Mouse (Mus musculus) small intestine, adult 2 months (tissue): ENCODE measurements around the gene Ina. TPM values are rescaled to one million over a fixed set of nuclear protein-coding genes. Genes with fewer than 3 reads are reported as not detected.

Experiments used
- H3K27ac ChIP-seq: fragments of 200-500 bp; 2 replicates; pipeline ENCODE4 v1.5.1; 2012; ENCODE audit warnings: low read depth, low read length, control low read depth, inconsistent platforms; ENCODE audit not compliant: insufficient read depth
- H3K27me3 ChIP-seq: fragments of 200-500 bp; 2 replicates; pipeline ENCODE4 v1.6.1; 2012; ENCODE audit warnings: mild to moderate bottlenecking, moderate library complexity, low read length, inconsistent platforms; ENCODE audit not compliant: control insufficient read depth, insufficient read depth
- H3K36me3 ChIP-seq: fragments of 200-500 bp; 2 replicates; pipeline ENCODE4 v1.6.1; 2012; ENCODE audit warnings: mild to moderate bottlenecking, low read length, control low read depth, inconsistent platforms; ENCODE audit not compliant: control insufficient read depth, insufficient read depth
- H3K4me1 ChIP-seq: fragments of 200-500 bp; 2 replicates; pipeline ENCODE4 v1.6.1; 2012; ENCODE audit warnings: low read length, inconsistent platforms, mixed read lengths; ENCODE audit not compliant: control insufficient read depth, insufficient read depth, insufficient read length
- H3K4me3 ChIP-seq: fragments of 200-500 bp; 2 replicates; pipeline ENCODE4 v1.5.1; 2012; ENCODE audit warnings: low read depth, mild to moderate bottlenecking, control low read depth, inconsistent platforms, low read length, moderate library complexity
- CTCF ChIP-seq: fragments of 200-500 bp; IDR thresholded peaks from 2 replicates; pipeline ENCODE4 v1.5.1; 2012; ENCODE audit warnings: low read depth, mild to moderate bottlenecking, control low read depth, inconsistent platforms, low read length, moderate library complexity, mixed read lengths; ENCODE audit not compliant: insufficient replicate concordance, insufficient read length; ENCODE audit errors: extremely low read depth
- POLR2A ChIP-seq: fragments of 200-500 bp; IDR thresholded peaks from 2 replicates; pipeline ENCODE4 v1.6.1; 2012; ENCODE audit warnings: low read depth, mild to moderate bottlenecking, control low read depth, inconsistent platforms, low read length, moderate library complexity
- WGBS: fragments of 180-500 bp; shearing (Covaris S2); methylation state at CpG from one replicate; pipeline ENCODE4 v1.1.7; 2018; 5-methylcytosine and 5-hydroxymethylcytosine counted together
- polyA plus RNA-seq: library from polyadenylated mRNA; depleted of rRNA; stranded (reverse); fragments of >200 nt; gene quantifications from 2 replicates; pipeline ENCODE4 v1.2.3, GENCODE M21; 2012; rRNA removed

Gene Ina
- polyA plus RNA-seq, 1 experiment = 0.53 TPM

DNA sequence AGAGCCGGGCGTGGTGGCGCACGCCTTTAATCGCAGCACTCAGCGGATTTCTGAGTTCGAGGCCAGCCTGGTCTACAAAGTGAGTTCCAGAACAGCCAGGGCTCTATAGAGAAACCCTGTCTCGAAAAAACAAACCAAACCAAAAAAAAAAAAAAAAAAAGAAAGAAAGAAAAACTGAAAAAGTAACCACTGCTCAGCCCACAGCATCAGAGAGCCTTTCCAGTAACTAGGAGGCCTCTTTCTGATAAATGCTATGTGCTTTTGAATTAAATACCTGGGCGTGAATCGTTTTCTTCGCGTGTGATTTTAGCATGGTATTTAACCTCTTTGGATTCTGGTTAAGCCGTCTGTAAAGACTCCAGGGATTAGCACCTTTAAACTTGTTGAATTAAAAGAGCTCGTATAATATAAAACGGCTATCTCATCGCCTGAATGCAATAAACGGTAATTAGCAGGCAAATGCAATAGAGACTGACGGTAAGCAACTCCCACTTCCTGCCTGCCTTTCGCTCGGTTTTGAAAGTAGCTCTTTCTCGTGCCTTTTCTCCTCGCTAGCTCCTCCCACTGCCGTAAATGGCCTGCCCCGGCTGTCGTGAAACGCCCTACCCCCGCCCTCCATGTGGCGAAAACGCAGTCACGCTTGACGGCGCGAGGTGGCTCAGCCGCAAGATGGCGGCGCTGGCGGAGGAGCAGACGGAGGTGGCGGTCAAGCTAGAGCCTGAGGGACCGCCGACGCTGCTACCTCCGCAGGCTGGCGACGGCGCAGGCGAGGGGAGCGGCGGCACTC, 52.8 kb downstream of the Ina start, which contains the start of gene Taf5:
Gene Taf5, plus strand, starts transcription at position 651 of the 787 bp plus-strand sequence.
- TF ChIP-seq POLR2A = peak; percentile 96
- no peak for TF ChIP-seq CTCF
- H3K4me1 ChIP-seq = no peaks in the 10 kb centered on the region
- H3K4me3 ChIP-seq = peak within 1 kb of the TSS; percentile 93
- H3K27me3 ChIP-seq = no peaks in the 10 kb centered on the region
- H3K36me3 ChIP-seq = peaks cover 9% of the 10 kb centered on the region
- H3K27ac ChIP-seq = peak within 1 kb of the TSS; percentile 55
- WGBS = 8% methylated on average over 49 of the region's 49 CpGs

GRCm38 (mm10) chr19:47067924-47068611, 53.6 kb downstream of the Ina start:
- peak overlapping the region; percentile 93 for H3K4me3 ChIP-seq
- peaks cover 13% of the 10 kb centered on the region for H3K36me3 ChIP-seq
- H3K27ac ChIP-seq = peak overlapping the region; percentile 55
- no peaks in the 10 kb centered on the region for H3K4me1 ChIP-seq
- TF ChIP-seq CTCF (0 out of 2 replicates have a peak, but pooled peaks have one; percentile 16), POLR2A (peak; percentile 72)
- under 1% methylated on average over 71 of the region's 72 CpGs for WGBS
- H3K27me3 ChIP-seq = no peaks in the 10 kb centered on the region

Other genes with a start within 250 kb of the Ina start
- 4.4 and 6.1 TPM in 2 replicates for gene Nt5c2, start 455 bp downstream of the Ina start, polyA plus RNA-seq
- 4.1 and 4.4 TPM in 2 replicates for gene Pcgf6, start 36.2 kb downstream of the Ina start, polyA plus RNA-seq
- gene Taf5, start 53.0 kb downstream of the Ina start, polyA plus RNA-seq = 2.1 and 3.2 TPM in 2 replicates
- gene Usmg5, start 75.9 kb downstream of the Ina start, polyA plus RNA-seq = 17.8 and 34.7 TPM in 2 replicates
- 2.8 and 4.3 TPM in 2 replicates for gene Pdcd11, start 76.1 kb downstream of the Ina start, polyA plus RNA-seq
- gene Calhm2, start 123.6 kb downstream of the Ina start, polyA plus RNA-seq = 3.6 and 6.1 TPM in 2 replicates
- gene Calhm1, start 129.6 kb downstream of the Ina start, polyA plus RNA-seq = not detected in 2 replicates
- 0.27 TPM in 1 of 2 replicates, not detected in the other for gene Calhm3, start 143.1 kb downstream of the Ina start, polyA plus RNA-seq
- gene Neurl1a, start 164.1 kb downstream of the Ina start, polyA plus RNA-seq = 2.8 and 6.7 TPM in 2 replicates